Comparison of ENCODE assay signal across 8 mouse cellular contexts in the genomic region with DNA sequence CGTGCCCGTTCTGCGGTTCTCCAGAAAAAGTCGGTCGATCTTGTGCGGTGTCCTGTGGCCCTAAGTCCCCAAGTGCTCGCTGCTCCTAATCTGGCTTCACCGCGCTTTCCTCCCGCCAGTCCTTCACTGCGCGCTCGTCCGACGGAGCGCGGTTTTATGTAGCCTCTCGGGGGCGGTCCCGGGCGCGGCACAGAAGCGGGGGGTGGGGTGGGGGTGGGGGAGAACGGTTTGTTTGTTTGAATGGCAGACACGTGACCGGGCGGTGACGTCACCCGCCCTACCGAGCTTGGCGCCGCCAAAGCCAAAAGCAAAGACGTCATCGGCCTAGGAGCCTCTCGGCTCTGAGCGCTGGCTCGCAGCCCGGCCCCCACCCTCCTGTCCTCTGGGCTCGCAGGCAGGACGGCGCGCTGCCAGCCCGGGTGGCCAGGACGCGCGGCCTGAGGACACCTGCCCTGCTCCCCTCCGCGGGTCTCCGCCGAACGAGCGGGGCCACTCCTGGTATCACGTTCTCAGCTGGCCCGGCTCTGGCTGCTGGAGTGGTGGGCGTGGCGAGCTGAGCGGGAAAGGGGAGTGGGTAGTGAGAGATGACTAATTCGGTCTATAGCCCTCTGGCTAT. TPM values are rescaled to one million over a fixed set of nuclear protein-coding genes. Genes with fewer than 3 reads are reported as not detected.
DNase-seq lines count a peak whose midpoint lies in the region; ATAC-seq lines count a peak whose summit lies in the region.

No protein-coding gene starts in this region.

- H3K36me3 ChIP-seq in forebrain, embryonic 11.5 days (ENCODE audit: control insufficient read depth, insufficient read depth, low read length): no peaks in the 10 kb centered on the region
- peaks cover 7% of the 10 kb centered on the region; the same call in 1 of the 2 replicates for H3K36me3 ChIP-seq in heart, embryonic 16.5 days (ENCODE audit: control insufficient read depth, insufficient read depth)
- H3K36me3 ChIP-seq in liver, embryonic 15.5 days (replicated peaks): peaks cover 34% of the 10 kb centered on the region
- H3K36me3 ChIP-seq in neural tube, embryonic 12.5 days: peaks cover 6% of the 10 kb centered on the region; the same call in 1 of the 2 replicates

- H3K9me3 ChIP-seq in forebrain, embryonic 11.5 days (ENCODE audit: control insufficient read depth, low read length): no peaks in the 10 kb centered on the region
- H3K9me3 ChIP-seq in heart, embryonic 16.5 days (replicated peaks; ENCODE audit: control insufficient read depth, low read length): no peaks in the 10 kb centered on the region
- no peaks in the 10 kb centered on the region for H3K9me3 ChIP-seq in liver, embryonic 15.5 days (replicated peaks)
- H3K9me3 ChIP-seq in neural tube, embryonic 12.5 days: no peaks in the 10 kb centered on the region

- no peaks in the 10 kb centered on the region for H3K27me3 ChIP-seq in forebrain, embryonic 11.5 days (ENCODE audit: control insufficient read depth, insufficient read depth, low read length)
- no peaks in the 10 kb centered on the region for H3K27me3 ChIP-seq in heart, embryonic 16.5 days (ENCODE audit: control insufficient read depth, insufficient read depth, low read length)
- no peaks in the 10 kb centered on the region for H3K27me3 ChIP-seq in liver, embryonic 15.5 days
- H3K27me3 ChIP-seq in neural tube, embryonic 12.5 days (replicated peaks): 0 out of 2 replicates have a peak, but pooled peaks cover 3% of the 10 kb centered on the region

- peak overlapping the region; percentile 96 for H3K9ac ChIP-seq in forebrain, embryonic 11.5 days (ENCODE audit: low read length)
- H3K9ac ChIP-seq in heart, embryonic 16.5 days (ENCODE audit: low read length): peak overlapping the region; percentile 97
- peak overlapping the region; percentile 97 for H3K9ac ChIP-seq in liver, embryonic 15.5 days
- H3K9ac ChIP-seq in neural tube, embryonic 12.5 days: peak overlapping the region; percentile 90

- H3K4me3 ChIP-seq in forebrain, embryonic 11.5 days (ENCODE audit: low read depth, low read length): peak overlapping the region; percentile 87
- H3K4me3 ChIP-seq in heart, embryonic 16.5 days (ENCODE audit: low read length): peak overlapping the region; percentile 82
- peak overlapping the region; percentile 82 for H3K4me3 ChIP-seq in liver, embryonic 15.5 days (replicated peaks)
- H3K4me3 ChIP-seq in neural tube, embryonic 12.5 days: peak overlapping the region; percentile 80

- H3K27ac ChIP-seq in forebrain, embryonic 11.5 days (ENCODE audit: low read depth, low read length): peak overlapping the region; percentile 97
- H3K27ac ChIP-seq in heart, embryonic 16.5 days (ENCODE audit: low read length): peak overlapping the region; percentile 100
- peak overlapping the region; percentile 100 for H3K27ac ChIP-seq in liver, embryonic 15.5 days (replicated peaks)
- peak overlapping the region; percentile 96 for H3K27ac ChIP-seq in neural tube, embryonic 12.5 days

- peak; percentile 91 to 92 for DNase-seq in CD8-positive naive resting alpha-beta T cell, adult 2 months (ENCODE audit: low read depth in 2 of 2, low spot score in 2 of 2)
- DNase-seq in c-Kit-positive CD71-negative TER-119-negative erythroid progenitor cells, embryonic 14.5 days (ENCODE audit: low read depth): peak; percentile 95
- DNase-seq in forebrain, embryonic 11.5 days (ENCODE audit: low spot score): peak; percentile 98
- peak; percentile 99 for DNase-seq in kidney, postnatal 36 days
- DNase-seq in telencephalon, adult 2 months (ENCODE audit: low read depth, low spot score): peak; percentile 97

- peak; percentile 93 for ATAC-seq in forebrain, embryonic 11.5 days (replicated peaks; ENCODE audit: low FRiP score)
- ATAC-seq in heart, embryonic 16.5 days (replicated peaks; ENCODE audit: extremely low read depth, insufficient read depth, low FRiP score): peak; percentile 86
- ATAC-seq in liver, embryonic 15.5 days (ENCODE audit: insufficient read depth): peak; percentile 87
- ATAC-seq in neural tube, embryonic 12.5 days (ENCODE audit: low FRiP score, low read depth): peak; percentile 94

- under 1% methylated on average over 55 of the region's 58 CpGs for WGBS in forebrain, embryonic 11.5 days
- under 1% methylated on average over 58 of the region's 58 CpGs for WGBS in heart, embryonic 16.5 days
- WGBS in liver, embryonic 15.5 days (ENCODE audit: insufficient replicate concordance): under 1% methylated on average over 58 of the region's 58 CpGs
- under 1% methylated on average over 58 of the region's 58 CpGs for WGBS in neural tube, embryonic 12.5 days

- H3K4me1 ChIP-seq in forebrain, embryonic 11.5 days (replicated peaks; ENCODE audit: control insufficient read depth, insufficient read depth, low read length): peaks cover 23% of the 10 kb centered on the region
- peaks cover 64% of the 10 kb centered on the region for H3K4me1 ChIP-seq in heart, embryonic 16.5 days (ENCODE audit: control insufficient read depth, insufficient read depth, low read length)
- H3K4me1 ChIP-seq in liver, embryonic 15.5 days (replicated peaks): peaks cover 84% of the 10 kb centered on the region
- peaks cover 34% of the 10 kb centered on the region for H3K4me1 ChIP-seq in neural tube, embryonic 12.5 days

- peak overlapping the region; percentile 82 for H3K4me2 ChIP-seq in forebrain, embryonic 11.5 days (ENCODE audit: low read depth, low read length, severe bottlenecking)
- peak overlapping the region; percentile 89 for H3K4me2 ChIP-seq in heart, embryonic 16.5 days (ENCODE audit: low read depth, low read length)
- H3K4me2 ChIP-seq in liver, embryonic 15.5 days: peak overlapping the region; percentile 91
- peak overlapping the region; percentile 77 for H3K4me2 ChIP-seq in neural tube, embryonic 12.5 days (replicated peaks)

RNA-seq across cellular contexts. Expression of a gene that starts 52.8 kb away (rescaled TPM):
- 139 and 145 TPM in 2 replicates for polyA plus RNA-seq in forebrain, embryonic 11.5 days (2014; fragmentation: Nextera tagmentation; extraction: Ambion mirVana)
- 82.7 and 84.9 TPM in 2 replicates for polyA plus RNA-seq in heart, embryonic 16.5 days (2015; fragmentation: Nextera tagmentation; extraction: Ambion mirVana)
- 33.8 and 35.7 TPM in 2 replicates for polyA plus RNA-seq in liver, embryonic 15.5 days (2015; fragmentation: Nextera tagmentation; extraction: Ambion mirVana)
- polyA plus RNA-seq in neural tube, embryonic 12.5 days (2016; fragmentation: Nextera tagmentation; extraction: Ambion mirVana): 85.1 and 86.8 TPM in 2 replicates

RNA-seq across cellular contexts. Expression of a gene that starts 53.5 kb away (rescaled TPM):
- 35.7 and 37.6 TPM in 2 replicates for polyA plus RNA-seq in forebrain, embryonic 11.5 days (2014; fragmentation: Nextera tagmentation; extraction: Ambion mirVana)
- 35.5 and 35.7 TPM in 2 replicates for polyA plus RNA-seq in heart, embryonic 16.5 days (2015; fragmentation: Nextera tagmentation; extraction: Ambion mirVana)
- polyA plus RNA-seq in liver, embryonic 15.5 days (2015; fragmentation: Nextera tagmentation; extraction: Ambion mirVana): 29.6 and 31.2 TPM in 2 replicates
- 33.6 and 36.8 TPM in 2 replicates for polyA plus RNA-seq in neural tube, embryonic 12.5 days (2016; fragmentation: Nextera tagmentation; extraction: Ambion mirVana)

Comparison
In these comparisons a context has a peak if more than half of its experiments do, and no peak if none do; other contexts are left out.
1. Peak in every context shown above with its lines: DNase-seq, ATAC-seq, H3K4me3 ChIP-seq and H3K27ac ChIP-seq.